Mouse (Mus musculus) cortical plate, adult 2 months (tissue): ENCODE measurements at regions not wholly inside any gene's neighbourhood (a gene's known extent, or its start where the extent isn't known, plus 50 kb on each side); places are given as distances from the start of the nearest gene placed in this dataset.

Source experiments
- CTCF ChIP-seq: fragments of 200-500 bp; IDR thresholded peaks from 2 replicates; pipeline ENCODE4 v1.5.1; 2011; ENCODE audit warnings: mild to moderate bottlenecking, control low read depth, low read length; ENCODE audit not compliant: insufficient read depth; ENCODE audit errors: extremely low read depth
- POLR2A ChIP-seq: fragments of 200-500 bp; IDR thresholded peaks from 2 replicates; pipeline ENCODE4 v1.6.1; 2011; ENCODE audit warnings: mild to moderate bottlenecking, low read length, control low read depth; ENCODE audit not compliant: insufficient read depth; ENCODE audit errors: extremely low read depth

DNA sequence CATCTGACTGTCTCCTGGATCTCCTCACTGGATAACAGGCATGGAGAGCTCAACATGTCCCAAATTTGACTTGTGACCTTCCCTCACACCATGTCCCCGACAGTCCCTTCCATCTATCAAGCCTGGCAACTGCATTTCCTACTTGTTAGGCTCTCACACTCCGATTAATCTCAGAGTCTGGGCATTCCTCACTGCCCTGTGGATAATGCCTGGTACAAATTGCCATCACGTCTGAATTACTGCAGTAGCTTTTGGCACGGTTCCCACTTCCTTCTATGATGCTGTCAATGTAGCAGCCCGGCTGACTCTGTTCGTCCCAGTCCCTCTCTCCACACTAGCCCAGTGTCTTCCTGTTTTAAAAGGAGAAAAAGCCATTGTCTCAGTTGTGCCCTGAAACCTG is 200.6 kb downstream of the D3Ertd751e start:
- TF ChIP-seq CTCF: no peak
- no peak for TF ChIP-seq POLR2A
